Mouse (Mus musculus) midbrain, embryonic 16.5 days (tissue): ENCODE results near the gene Ywhab. TPM values are rescaled to one million over a fixed set of nuclear protein-coding genes. Genes with fewer than 3 reads are reported as not detected.

Experiments used
- ATAC-seq: fragments of 200-750 bp; cut with Nextera tagmentation; 2 replicates; pipeline ENCODE4 v1.8.0; 2017; ENCODE audit warnings: moderate TSS enrichment
- H3K27ac ChIP-seq: fragments of 300-500 bp; sonication (generic); 2 replicates; pipeline ENCODE4 v1.5.1; 2014; ENCODE audit warnings: mild to moderate bottlenecking, low read length, mixed read lengths
- H3K27me3 ChIP-seq: fragments of 300-500 bp; sonication (generic); 2 replicates; pipeline ENCODE4 v1.6.1; 2014; ENCODE audit warnings: low read depth, low read length, mixed read lengths; ENCODE audit not compliant: control insufficient read depth, insufficient read depth
- H3K36me3 ChIP-seq: fragments of 300-500 bp; sonication (generic); 2 replicates; pipeline ENCODE4 v1.6.1; 2014; ENCODE audit warnings: mild to moderate bottlenecking, low read length, moderate library complexity, mixed read lengths; ENCODE audit not compliant: control insufficient read depth, insufficient read depth
- H3K4me1 ChIP-seq: fragments of 300-500 bp; sonication (generic); 2 replicates; pipeline ENCODE4 v1.6.1; 2014; ENCODE audit warnings: mild to moderate bottlenecking, low read length, mixed read lengths; ENCODE audit not compliant: control insufficient read depth, insufficient read depth
- H3K4me2 ChIP-seq: fragments of 300-500 bp; sonication (generic); 2 replicates; pipeline ENCODE4 v1.6.1; 2014; ENCODE audit warnings: mild to moderate bottlenecking, low read length, mixed read lengths
- H3K4me3 ChIP-seq: fragments of 300-500 bp; sonication (generic); 2 replicates; pipeline ENCODE4 v1.5.1; 2014; ENCODE audit warnings: low read depth, mild to moderate bottlenecking, low read length, moderate library complexity, mixed read lengths
- H3K9ac ChIP-seq: fragments of 300-500 bp; sonication (generic); 2 replicates; pipeline ENCODE4 v1.6.1; 2014; ENCODE audit warnings: low read depth, low read length, mixed read lengths
- H3K9me3 ChIP-seq: fragments of 300-500 bp; sonication (generic); replicated peaks from 2 replicates; pipeline ENCODE4 v1.6.1; 2014; ENCODE audit warnings: mild to moderate bottlenecking, low read length, mixed read lengths; ENCODE audit not compliant: control insufficient read depth, poor library complexity, severe bottlenecking
- WGBS: fragments of 180-500 bp; shearing (Covaris S2); extraction: QIAGEN DNeasy Blood & Tissue Kit; methylation state at CpG from one replicate; pipeline ENCODE4 v1.1.7; 2014; 5-methylcytosine and 5-hydroxymethylcytosine counted together
- polyA plus RNA-seq: library from polyadenylated mRNA; unstranded; fragments of >200 nt; fragmentation: Nextera tagmentation; extraction: Ambion mirVana; gene quantifications from 2 replicates; pipeline ENCODE4 v1.2.1, GENCODE M21; 2015

Ywhab gene
- polyA plus RNA-seq, 1 experiment from 2014 or later = 553 TPM

DNA sequence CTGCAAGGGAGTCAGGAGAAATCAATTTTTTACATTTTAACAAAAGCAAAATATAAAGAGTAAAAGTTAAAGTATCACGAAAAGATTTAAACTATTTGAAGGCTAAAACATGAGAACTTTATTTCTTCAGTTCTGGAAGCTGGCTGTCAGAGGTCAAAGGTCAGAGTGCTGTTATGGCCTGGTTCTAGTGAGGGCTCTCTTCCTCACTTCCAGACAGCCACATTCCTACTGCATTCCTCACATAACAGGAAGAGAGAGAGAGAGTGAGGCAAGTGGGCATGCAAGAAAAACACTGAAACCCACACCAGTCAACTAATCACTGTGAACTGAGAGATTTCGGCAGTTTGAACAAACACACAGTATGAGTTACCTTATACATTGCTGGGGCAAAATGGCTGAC lies 20.7 kb upstream of the Ywhab start:
- WGBS = 98% methylated on average over 2 of the region's 2 CpGs
- no peak overlapping the region for H3K9ac ChIP-seq
- H3K27me3 ChIP-seq = no peaks in the 10 kb centered on the region
- no peak overlapping the region for H3K27ac ChIP-seq
- H3K9me3 ChIP-seq = peaks cover 4% of the 10 kb centered on the region; the same call in 1 of the 2 replicates
- H3K4me3 ChIP-seq = no peak overlapping the region
- ATAC-seq = no peak
- no peak overlapping the region for H3K4me2 ChIP-seq
- no peaks in the 10 kb centered on the region for H3K4me1 ChIP-seq
- H3K36me3 ChIP-seq = no peaks in the 10 kb centered on the region

DNA sequence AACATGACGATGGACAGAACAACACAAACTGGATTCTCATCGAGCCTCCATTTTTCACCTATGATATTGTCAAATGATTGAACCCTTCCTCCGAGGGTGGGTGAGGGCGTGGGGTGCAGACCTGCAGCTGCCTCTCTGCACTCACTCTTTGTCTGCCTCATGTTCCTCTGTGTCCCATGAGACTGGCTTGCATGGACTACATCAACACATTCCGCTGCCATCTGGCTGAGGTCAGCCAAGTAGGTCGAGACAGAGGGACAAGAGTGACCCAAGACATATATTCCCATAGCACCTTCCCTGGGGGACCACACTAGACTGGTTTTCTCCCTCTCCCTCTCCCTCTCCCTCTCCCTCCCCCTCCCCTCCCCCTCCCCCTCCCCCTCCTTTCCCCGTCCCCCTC lies 18.3 kb upstream of the Ywhab start:
- Histone ChIP-seq H3K9me3 (peaks cover 4% of the 10 kb centered on the region; the same call in 1 of the 2 replicates), H3K27ac (no peak overlapping the region), H3K27me3 (no peaks in the 10 kb centered on the region), H3K4me1 (no peaks in the 10 kb centered on the region), H3K4me2 (no peak overlapping the region), H3K36me3 (no peaks in the 10 kb centered on the region), H3K9ac (no peak overlapping the region), H3K4me3 (no peak overlapping the region)
- 84% methylated on average over 6 of the region's 7 CpGs for WGBS
- ATAC-seq = no peak

GRCm38 (mm10) chr2:163987233-163987632 lies 7.5 kb upstream of the Ywhab start:
- H3K27ac ChIP-seq = no peak overlapping the region
- no peak overlapping the region for H3K9ac ChIP-seq
- no peaks in the 10 kb centered on the region for H3K9me3 ChIP-seq
- H3K36me3 ChIP-seq = no peaks in the 10 kb centered on the region
- H3K4me1 ChIP-seq = no peaks in the 10 kb centered on the region
- no peak for ATAC-seq
- no peak overlapping the region for H3K4me2 ChIP-seq
- 83% methylated on average over 8 of the region's 8 CpGs for WGBS
- no peaks in the 10 kb centered on the region for H3K27me3 ChIP-seq
- no peak overlapping the region for H3K4me3 ChIP-seq

DNA sequence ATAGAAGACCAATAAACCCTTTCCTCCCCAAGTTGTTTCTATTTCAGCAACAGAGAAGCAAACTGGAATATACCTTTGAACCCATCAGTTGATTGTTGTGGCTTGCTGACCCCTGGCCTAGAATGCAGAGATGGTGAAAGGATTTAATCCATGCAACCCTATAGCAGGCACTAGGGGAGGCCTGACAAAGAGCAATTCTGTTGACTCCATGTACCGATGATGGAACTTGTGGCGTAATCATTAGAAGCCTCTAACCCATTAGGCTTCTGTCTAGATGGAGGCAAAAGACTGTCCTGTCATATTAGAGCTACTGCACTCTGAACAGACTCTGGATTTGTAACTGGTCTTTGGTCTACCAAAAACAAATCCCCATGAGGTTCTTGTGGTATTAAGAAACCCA lies 1.9 kb upstream of the Ywhab start:
- 94% methylated on average over 2 of the region's 2 CpGs for WGBS
- H3K4me2 ChIP-seq = no peak overlapping the region
- H3K4me3 ChIP-seq = no peak overlapping the region
- no peak for ATAC-seq
- H3K9me3 ChIP-seq = no peaks in the 10 kb centered on the region
- H3K9ac ChIP-seq = no peak overlapping the region
- H3K4me1 ChIP-seq = peaks cover 23% of the 10 kb centered on the region
- H3K27ac ChIP-seq = no peak overlapping the region
- no peaks in the 10 kb centered on the region for H3K36me3 ChIP-seq
- no peaks in the 10 kb centered on the region for H3K27me3 ChIP-seq

- no peaks in the 10 kb centered on the region for H3K9me3 ChIP-seq
- H3K4me3 ChIP-seq = peak overlapping the region; percentile 99
- H3K4me2 ChIP-seq = peak overlapping the region; percentile 75
- peak overlapping the region; percentile 93 for H3K9ac ChIP-seq
- under 1% methylated on average over 65 of the region's 79 CpGs for WGBS
- peaks cover 31% of the 10 kb centered on the region for H3K4me1 ChIP-seq
- H3K36me3 ChIP-seq = no peaks in the 10 kb centered on the region
- H3K27ac ChIP-seq = peak overlapping the region; percentile 85
- peak; percentile 100 for ATAC-seq
- no peaks in the 10 kb centered on the region for H3K27me3 ChIP-seq
Observed at GRCm38 (mm10) chr2:163994977-163995862, 460 bp downstream of the Ywhab start.

GRCm38 (mm10) chr2:163996275-163996674 lies 1.5 kb downstream of the Ywhab start:
- Histone ChIP-seq H3K9me3 (no peaks in the 10 kb centered on the region), H3K4me2 (peak overlapping the region; percentile 75), H3K27me3 (no peaks in the 10 kb centered on the region), H3K4me1 (peaks cover 34% of the 10 kb centered on the region), H3K9ac (peak overlapping the region; percentile 93), H3K4me3 (peak overlapping the region; percentile 99), H3K27ac (no peak overlapping the region), H3K36me3 (no peaks in the 10 kb centered on the region)
- ATAC-seq = no peak
- WGBS = 82% methylated on average over 6 of the region's 6 CpGs

DNA sequence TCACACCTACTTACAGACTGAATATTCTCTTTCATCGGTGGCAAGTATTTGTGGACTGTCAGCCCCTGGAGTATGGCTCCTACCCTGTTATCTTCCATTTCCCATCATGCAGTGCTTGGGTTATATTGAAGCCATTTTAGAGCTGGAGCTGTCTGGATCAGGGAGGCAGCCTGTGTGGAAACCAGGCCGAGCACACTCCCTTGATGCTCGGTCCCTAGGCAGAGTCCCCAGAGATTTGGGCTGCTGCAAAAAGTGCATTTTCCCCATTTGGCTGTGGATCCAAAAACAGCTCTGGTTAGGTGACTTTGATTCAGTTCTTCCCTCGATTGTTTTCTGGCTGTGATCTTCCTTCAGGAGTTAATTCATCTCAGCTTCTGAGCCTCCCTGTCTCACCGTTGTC lies 2.1 kb downstream of the Ywhab start:
- no peaks in the 10 kb centered on the region for H3K36me3 ChIP-seq
- peak overlapping the region; percentile 9; the same call in 1 of the 2 replicates for H3K4me3 ChIP-seq
- H3K4me2 ChIP-seq = peak overlapping the region; percentile 34; the same call in 1 of the 2 replicates
- H3K9me3 ChIP-seq = no peaks in the 10 kb centered on the region
- H3K27me3 ChIP-seq = no peaks in the 10 kb centered on the region
- ATAC-seq = no peak
- peaks cover 34% of the 10 kb centered on the region for H3K4me1 ChIP-seq
- no peak overlapping the region for H3K27ac ChIP-seq
- H3K9ac ChIP-seq = no peak overlapping the region
- WGBS = 72% methylated on average over 5 of the region's 5 CpGs

GRCm38 (mm10) chr2:163998981-163999380 lies 4.2 kb downstream of the Ywhab start:
- Histone ChIP-seq H3K4me2 (no peak overlapping the region), H3K9ac (no peak overlapping the region), H3K36me3 (no peaks in the 10 kb centered on the region), H3K27me3 (no peaks in the 10 kb centered on the region), H3K27ac (no peak overlapping the region), H3K9me3 (no peaks in the 10 kb centered on the region), H3K4me3 (no peak overlapping the region), H3K4me1 (peaks cover 33% of the 10 kb centered on the region)
- 88% methylated on average over 6 of the region's 6 CpGs for WGBS
- no peak for ATAC-seq

- no peak for ATAC-seq
Observed at GRCm38 (mm10) chr2:164002637-164003036, 7.9 kb downstream of the Ywhab start.

More at GRCm38 (mm10) chr2:164002637-164003036, 7.9 kb downstream of the Ywhab start:
- Histone ChIP-seq H3K36me3 (no peaks in the 10 kb centered on the region), H3K27me3 (no peaks in the 10 kb centered on the region), H3K9ac (no peak overlapping the region), H3K4me1 (peaks cover 21% of the 10 kb centered on the region), H3K27ac (no peak overlapping the region), H3K4me3 (no peak overlapping the region), H3K9me3 (no peaks in the 10 kb centered on the region), H3K4me2 (no peak overlapping the region)
- 92% methylated on average over 3 of the region's 3 CpGs for WGBS
